Mouse (Mus musculus): ENCODE measurements around the gene Ang5. TPM values are rescaled to one million over a fixed set of nuclear protein-coding genes. Genes with fewer than 3 reads are reported as not detected.
"Not testable (repeated sequence)": the region's sequence is repeated elsewhere in the genome, so short reads cannot be mapped to it uniquely, and the experiment has no call there.

Ang5 gene
- polyA plus RNA-seq, 1 experiment = not detected

DNA sequence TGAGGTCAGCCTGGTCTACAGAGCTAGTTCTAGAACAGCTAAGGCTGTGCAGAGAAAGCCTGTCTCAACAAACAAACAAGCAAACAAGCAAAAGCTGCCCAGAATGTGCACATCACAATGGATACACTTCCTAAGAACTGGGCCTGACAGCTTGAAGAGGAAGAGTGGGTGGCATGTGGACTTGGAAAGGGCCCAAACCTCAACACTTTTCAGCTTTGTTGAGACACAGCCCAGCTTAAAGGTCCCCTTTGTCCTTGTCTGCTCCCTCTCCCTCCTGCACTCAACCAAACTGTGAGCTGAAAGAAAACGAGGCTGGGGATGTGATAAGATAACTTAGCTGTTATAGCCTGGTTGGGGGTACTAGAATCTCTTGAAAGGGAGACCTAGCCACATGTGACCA, 51.2 kb downstream of the Ang5 start:
- H3K27ac ChIP-seq (replicated peaks; ENCODE audit: low read depth, low read length); H3K4me3 ChIP-seq (ENCODE audit: insufficient read depth, low read depth, low read length); H3K4me1 ChIP-seq (ENCODE audit: control insufficient read depth, insufficient read depth, insufficient read length, low read length): not testable (repeated sequence)

DNA sequence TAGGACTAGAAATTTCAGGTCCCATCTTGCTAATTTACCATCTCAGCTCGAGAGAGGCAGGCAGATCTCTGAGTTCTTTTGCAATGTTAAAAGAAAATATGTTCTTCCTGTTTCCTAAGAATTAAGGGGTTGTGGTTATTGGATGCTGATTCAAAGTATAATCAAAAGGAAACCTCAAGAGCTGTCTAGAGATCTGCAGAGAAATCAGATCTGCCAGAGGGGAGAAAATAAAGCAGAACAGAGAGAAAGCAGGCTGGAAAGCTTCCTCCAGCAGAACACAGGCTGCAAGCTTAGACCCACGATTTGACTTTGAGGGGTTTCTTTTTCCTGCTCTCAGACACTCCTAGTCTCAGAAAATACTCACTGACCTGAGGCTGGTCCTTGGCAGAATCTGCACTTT, 52.8 kb downstream of the Ang5 start:
- not testable (repeated sequence) for H3K4me1 ChIP-seq (ENCODE audit: control insufficient read depth, insufficient read depth, insufficient read length, low read length); H3K27ac ChIP-seq (replicated peaks; ENCODE audit: low read depth, low read length); H3K4me3 ChIP-seq (ENCODE audit: insufficient read depth, low read depth, low read length)

Other genes with a start within 250 kb of the Ang5 start
- gene Gm16506, start 229.6 kb upstream of the Ang5 start, polyA plus RNA-seq (2012; ENCODE audit: insufficient read depth, insufficient read length, missing spikeins) = not detected in 2 replicates
- not detected in 2 replicates for gene Gm6526, start 209.2 kb upstream of the Ang5 start, polyA plus RNA-seq (2012; ENCODE audit: insufficient read depth, insufficient read length, missing spikeins)
- gene Gm8180, start 172.3 kb upstream of the Ang5 start, polyA plus RNA-seq (2012; ENCODE audit: insufficient read depth, insufficient read length, missing spikeins) = not detected in 2 replicates
- gene Ear1, start 81.6 kb upstream of the Ang5 start, polyA plus RNA-seq (2012; ENCODE audit: insufficient read depth, insufficient read length, missing spikeins) = not detected in 2 replicates
- gene Ear10, start 33.5 kb upstream of the Ang5 start, polyA plus RNA-seq (2012; ENCODE audit: insufficient read depth, insufficient read length, missing spikeins) = not detected in 2 replicates
- not detected in 2 replicates for gene Gm8113, start 31.7 kb upstream of the Ang5 start, polyA plus RNA-seq (2012; ENCODE audit: insufficient read depth, insufficient read length, missing spikeins)
- gene Ang6, start 45.2 kb downstream of the Ang5 start, polyA plus RNA-seq (2012; ENCODE audit: insufficient read depth, insufficient read length, missing spikeins) = not detected in 2 replicates
- 2.2 TPM in 1 of 2 replicates, not detected in the other for gene Ear2, start 145.6 kb downstream of the Ang5 start, polyA plus RNA-seq (2012; ENCODE audit: insufficient read depth, insufficient read length, missing spikeins)
- gene Gm3327, start 166.8 kb downstream of the Ang5 start, polyA plus RNA-seq (2012; ENCODE audit: insufficient read depth, insufficient read length, missing spikeins) = not detected in 2 replicates
- gene Gm8212, start 240.6 kb downstream of the Ang5 start, polyA plus RNA-seq (2012; ENCODE audit: insufficient read depth, insufficient read length, missing spikeins) = not detected in 2 replicates